In the genomic region with DNA sequence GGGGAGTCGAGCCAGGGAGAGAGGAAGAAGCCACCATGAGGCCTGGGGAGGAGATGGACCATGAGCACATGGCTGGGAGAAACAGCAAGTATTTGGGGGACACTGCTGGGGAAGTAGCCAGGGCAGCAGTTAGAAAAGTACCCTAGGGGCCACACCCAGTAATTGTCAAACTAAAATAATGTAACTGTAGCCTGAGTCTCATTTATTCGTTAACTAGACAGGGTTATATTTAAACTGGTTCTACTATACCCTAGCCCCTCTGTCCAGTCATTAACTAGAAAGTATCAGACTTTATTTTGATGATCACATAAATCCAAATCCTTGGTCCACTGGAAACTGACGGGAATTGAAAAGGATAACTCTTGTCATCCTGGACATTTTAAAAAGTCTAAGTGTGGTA, we compare ENCODE assay signal across 29 mouse cellular contexts. TPM values are rescaled to one million over a fixed set of nuclear protein-coding genes. Genes with fewer than 3 reads are reported as not detected.
"Had no signal": no experiment of that assay in that cellular context is flagged by ENCODE, and none has a peak within 500 bp of the region (broad histone marks: within the 10 kb centered on the region; RNA-seq: fewer than 3 reads in every experiment).

No protein-coding gene starts in this region.

- H3K27me3 ChIP-seq: embryonic facial prominence, embryonic 12.5 days; embryonic facial prominence, embryonic 13.5 days; embryonic facial prominence, embryonic 15.5 days; forebrain, embryonic 12.5 days; forebrain, embryonic 13.5 days; forebrain, embryonic 15.5 days had no signal

- ATAC-seq: forebrain, embryonic 13.5 days; forebrain, embryonic 14.5 days; forebrain, embryonic 15.5 days; forebrain, embryonic 16.5 days; forebrain, postnatal 0 days had no signal

- H3K4me1 ChIP-seq: embryonic facial prominence, embryonic 10.5 days; embryonic facial prominence, embryonic 12.5 days; embryonic facial prominence, embryonic 13.5 days; embryonic facial prominence, embryonic 15.5 days; forebrain, embryonic 10.5 days; forebrain, embryonic 12.5 days; forebrain, embryonic 13.5 days; forebrain, embryonic 15.5 days had no signal

- H3K4me3 ChIP-seq: embryonic facial prominence, embryonic 10.5 days; embryonic facial prominence, embryonic 12.5 days; embryonic facial prominence, embryonic 13.5 days; embryonic facial prominence, embryonic 15.5 days; erythroblast, embryonic 14.5 days; forebrain, embryonic 10.5 days; forebrain, embryonic 12.5 days; forebrain, embryonic 13.5 days; forebrain, embryonic 15.5 days; gastrocnemius, adult 2 months; heart, adult 2 months had no signal

- H3K4me2 ChIP-seq: embryonic facial prominence, embryonic 12.5 days; embryonic facial prominence, embryonic 13.5 days; embryonic facial prominence, embryonic 15.5 days; forebrain, embryonic 12.5 days; forebrain, embryonic 13.5 days; forebrain, embryonic 15.5 days had no signal

- H3K9ac ChIP-seq: embryonic facial prominence, embryonic 12.5 days; embryonic facial prominence, embryonic 13.5 days; embryonic facial prominence, embryonic 15.5 days; forebrain, embryonic 12.5 days; forebrain, embryonic 13.5 days; forebrain, embryonic 15.5 days; forebrain, postnatal 0 days had no signal

- H3K9me3 ChIP-seq: embryonic facial prominence, embryonic 10.5 days; embryonic facial prominence, embryonic 12.5 days; embryonic facial prominence, embryonic 13.5 days; embryonic facial prominence, embryonic 15.5 days; forebrain, embryonic 10.5 days; forebrain, embryonic 12.5 days; forebrain, embryonic 13.5 days; forebrain, embryonic 15.5 days had no signal

- DNase-seq: cerebellum, adult 2 months; cerebellum, adult 8-10 months; cerebellum, adult 9-10 months; cerebellum, adult 9-11 months; cerebellum, postnatal 10 days; cerebellum, postnatal 14 days; cerebellum, postnatal 25 days; cerebellum, postnatal 36 days; embryo, embryonic 11 days; forebrain, postnatal 0 days; gastrocnemius, adult 2 months; gastrocnemius, postnatal 10 days; gastrocnemius, postnatal 14 days; gastrocnemius, postnatal 25 days; gastrocnemius, postnatal 36 days; heart, adult 11 months; heart, adult 18-20 months; heart, adult 2 months had no signal

- H3K27ac ChIP-seq: embryonic facial prominence, embryonic 10.5 days; embryonic facial prominence, embryonic 12.5 days; embryonic facial prominence, embryonic 13.5 days; embryonic facial prominence, embryonic 15.5 days; forebrain, embryonic 10.5 days; forebrain, embryonic 12.5 days; forebrain, embryonic 13.5 days; forebrain, embryonic 15.5 days; gastrocnemius, adult 2 months; heart, adult 2 months had no signal

- H3K36me3 ChIP-seq: embryonic facial prominence, embryonic 10.5 days; embryonic facial prominence, embryonic 12.5 days; embryonic facial prominence, embryonic 13.5 days; embryonic facial prominence, embryonic 15.5 days; forebrain, embryonic 10.5 days; forebrain, embryonic 12.5 days; forebrain, embryonic 15.5 days had no signal

RNA-seq across cellular contexts. Expression of gene Pkib, which starts 7.8 kb away (rescaled TPM):
- polyA plus RNA-seq: erythroblast, embryonic 14.5 days had no signal
